10 mouse cellular contexts compared by ENCODE assay signal in the genomic region with DNA sequence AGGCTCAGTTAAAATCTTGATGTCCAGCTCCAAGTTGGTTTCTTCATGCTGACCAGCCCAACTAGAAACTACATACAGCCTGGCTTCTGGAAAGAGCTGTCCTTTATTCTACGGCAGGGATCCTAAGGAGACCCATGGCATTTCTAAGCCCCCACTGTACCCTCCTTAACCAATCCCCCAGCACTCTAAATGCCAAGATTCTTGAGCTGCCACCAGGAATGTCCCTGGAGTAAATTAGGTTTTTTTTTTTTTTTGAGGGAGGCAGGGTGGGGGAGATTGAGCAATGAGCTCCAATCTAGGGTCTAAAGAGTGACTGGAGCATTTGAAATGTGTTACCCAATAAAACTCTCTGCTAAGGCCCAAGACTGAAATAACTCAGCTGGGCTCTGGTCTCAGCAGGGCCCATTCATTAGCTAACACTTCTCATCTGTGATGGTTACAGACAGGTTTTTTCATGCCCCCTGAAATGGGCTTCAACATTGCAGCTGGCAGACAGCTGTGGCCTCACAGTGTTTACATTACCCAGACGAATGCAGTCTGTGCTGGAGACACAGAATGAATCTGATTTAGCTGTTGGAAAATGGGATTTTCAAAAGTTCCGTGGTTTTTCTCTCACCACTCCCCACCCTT.
DNase-seq lines count a peak whose midpoint lies in the region; ATAC-seq and TF ChIP-seq lines count a peak whose summit lies in the region.
"Had no signal": no experiment of that assay in that cellular context is flagged by ENCODE, and none has a peak within 500 bp of the region (broad histone marks: within the 10 kb centered on the region; RNA-seq: fewer than 3 reads in every experiment).

No protein-coding gene starts in this region.

- peak overlapping the region; percentile 31; the same call in 1 of the 2 replicates for H3K27ac ChIP-seq in heart, embryonic 15.5 days
- no peak overlapping the region for H3K27ac ChIP-seq in hindbrain, embryonic 14.5 days
- H3K27ac ChIP-seq in midbrain, postnatal 0 days (ENCODE audit: low read depth, low read length): no peak overlapping the region
- no peak overlapping the region for H3K27ac ChIP-seq in left cerebral cortex, adult 2 months
- H3K27ac ChIP-seq in thymus, adult 2 months (ENCODE audit: control insufficient read depth, insufficient read depth, low read length): no peak overlapping the region
- H3K27ac ChIP-seq: liver, embryonic 13.5 days had no signal

- no peak overlapping the region for H3K4me2 ChIP-seq in heart, embryonic 15.5 days
- H3K4me2 ChIP-seq in hindbrain, embryonic 14.5 days (replicated peaks): no peak overlapping the region
- no peak overlapping the region for H3K4me2 ChIP-seq in midbrain, postnatal 0 days (ENCODE audit: low read depth, low read length, poor library complexity, severe bottlenecking)
- H3K4me2 ChIP-seq: liver, embryonic 13.5 days had no signal

- no peaks in the 10 kb centered on the region for H3K27me3 ChIP-seq in heart, embryonic 15.5 days
- H3K27me3 ChIP-seq in hindbrain, embryonic 14.5 days (ENCODE audit: control insufficient read depth, insufficient read depth, low read length): no peaks in the 10 kb centered on the region
- no peaks in the 10 kb centered on the region for H3K27me3 ChIP-seq in midbrain, postnatal 0 days (ENCODE audit: insufficient read depth, low read length)
- no peaks in the 10 kb centered on the region for H3K27me3 ChIP-seq in thymus, adult 2 months (ENCODE audit: control insufficient read depth, insufficient read depth, low read length)
- H3K27me3 ChIP-seq: liver, embryonic 13.5 days had no signal

- no peak for TF ChIP-seq POLR2A in thymus, adult 2 months (IDR thresholded peaks at IDR 0.05; ENCODE audit: control insufficient read depth, extremely low read depth, insufficient read depth, low read length, poor library complexity)

- H3K9me3 ChIP-seq in heart, embryonic 15.5 days (replicated peaks): no peaks in the 10 kb centered on the region
- H3K9me3 ChIP-seq in hindbrain, embryonic 14.5 days (ENCODE audit: control insufficient read depth, low read length): no peaks in the 10 kb centered on the region
- H3K9me3 ChIP-seq in midbrain, postnatal 0 days (ENCODE audit: low read length): no peaks in the 10 kb centered on the region
- H3K9me3 ChIP-seq: liver, embryonic 13.5 days had no signal

- intact Hi-C loops in left cerebral cortex, adult 2 months (cut with DNase I): no loop called here

- DNase-seq in heart, adult 9 months (ENCODE audit: low spot score in 2 of 2): no peak
- peak; percentile 56 for DNase-seq in embryo, embryonic 11 days
- DNase-seq in hindbrain, embryonic 14.5 days (ENCODE audit: low spot score): no peak
- DNase-seq in midbrain, postnatal 0 days (ENCODE audit: low spot score): peak; percentile 22
- no peak for DNase-seq in left cerebral cortex, adult 2 months (ENCODE audit: extremely low spot score in 1 of 2, low spot score in 2 of 2)
- no peak for DNase-seq in thymus, adult 2 months
- no peak for DNase-seq in cerebellum, adult 9-10 months
- DNase-seq: kidney, postnatal 36 days; liver, embryonic 13.5 days had no signal

- 38% methylated on average over 3 of the region's 3 CpGs for WGBS in heart, embryonic 15.5 days
- WGBS in hindbrain, embryonic 14.5 days: 44% methylated on average over 3 of the region's 3 CpGs
- WGBS in midbrain, postnatal 0 days: 34% methylated on average over 3 of the region's 3 CpGs
- 86% methylated on average over 3 of the region's 3 CpGs for WGBS in thymus, adult 2 months

- H3K36me3 ChIP-seq in heart, embryonic 15.5 days: no peaks in the 10 kb centered on the region
- no peaks in the 10 kb centered on the region for H3K36me3 ChIP-seq in hindbrain, embryonic 14.5 days (replicated peaks; ENCODE audit: control insufficient read depth, insufficient read depth)
- no peaks in the 10 kb centered on the region for H3K36me3 ChIP-seq in midbrain, postnatal 0 days (ENCODE audit: insufficient read depth, low read length)
- H3K36me3 ChIP-seq in thymus, adult 2 months (ENCODE audit: control insufficient read depth, insufficient read depth, low read length): no peaks in the 10 kb centered on the region
- H3K36me3 ChIP-seq: liver, embryonic 13.5 days had no signal

- H3K9ac ChIP-seq in heart, embryonic 15.5 days: no peak overlapping the region
- no peak overlapping the region for H3K9ac ChIP-seq in hindbrain, embryonic 14.5 days
- no peak overlapping the region for H3K9ac ChIP-seq in midbrain, postnatal 0 days (replicated peaks; ENCODE audit: low read length, poor library complexity, severe bottlenecking)
- H3K9ac ChIP-seq: liver, embryonic 13.5 days had no signal

- no peaks in the 10 kb centered on the region for H3K4me1 ChIP-seq in heart, embryonic 15.5 days (replicated peaks)
- no peaks in the 10 kb centered on the region for H3K4me1 ChIP-seq in hindbrain, embryonic 14.5 days (replicated peaks; ENCODE audit: control insufficient read depth, insufficient read depth, low read length)
- H3K4me1 ChIP-seq in midbrain, postnatal 0 days (ENCODE audit: insufficient read depth, low read length): no peaks in the 10 kb centered on the region
- H3K4me1 ChIP-seq in thymus, adult 2 months (replicated peaks; ENCODE audit: control insufficient read depth, insufficient read depth, low read length): no peaks in the 10 kb centered on the region

- no peak for ATAC-seq in heart, embryonic 15.5 days (replicated peaks; ENCODE audit: insufficient number of reproducible peaks, insufficient read depth, low FRiP score, low read depth)
- ATAC-seq in hindbrain, embryonic 14.5 days (ENCODE audit: low FRiP score): 0 out of 2 replicates have a peak, but pooled peaks have one; percentile 51
- peak; percentile 41; the same call in 1 of the 2 replicates for ATAC-seq in midbrain, postnatal 0 days (ENCODE audit: low FRiP score)

- no peak overlapping the region for H3K4me3 ChIP-seq in heart, embryonic 15.5 days
- no peak overlapping the region for H3K4me3 ChIP-seq in hindbrain, embryonic 14.5 days (replicated peaks; ENCODE audit: low read length)
- H3K4me3 ChIP-seq in midbrain, postnatal 0 days (ENCODE audit: low read depth, low read length): no peak overlapping the region
- H3K4me3 ChIP-seq in left cerebral cortex, adult 2 months: no peak overlapping the region
- no peak overlapping the region for H3K4me3 ChIP-seq in thymus, adult 2 months (ENCODE audit: control insufficient read depth, insufficient read depth, low read length)
- H3K4me3 ChIP-seq: liver, embryonic 13.5 days had no signal

- TF ChIP-seq CTCF in midbrain, postnatal 0 days (IDR thresholded peaks at IDR 0.05): no peak
- TF ChIP-seq CTCF in left cerebral cortex, adult 2 months (IDR thresholded peaks at IDR 0.05): no peak
- no peak for TF ChIP-seq CTCF in thymus, adult 2 months (IDR thresholded peaks at IDR 0.05; ENCODE audit: borderline replicate concordance, control insufficient read depth, extremely low read depth, insufficient read depth, low read length, poor library complexity)

Comparison
In these comparisons a context has a peak if more than half of its experiments do, and no peak if none do; other contexts are left out.
1. DNase-seq: peak in embryo, embryonic 11 days (single experiment) and midbrain, postnatal 0 days (single experiment); none in heart, adult 9 months (0 of 2), hindbrain, embryonic 14.5 days (single experiment), left cerebral cortex, adult 2 months (0 of 2), thymus, adult 2 months (single experiment) and cerebellum, adult 9-10 months (single experiment).